Mouse (Mus musculus): ENCODE results near the gene Dscaml1. TPM values are rescaled to one million over a fixed set of nuclear protein-coding genes. Genes with fewer than 3 reads are reported as not detected.

Dscaml1 gene
- polyA plus RNA-seq, 1 experiment from 2014 or later = 0.24 TPM

- TF ChIP-seq CTCF (IDR thresholded peaks at IDR 0.05; ENCODE audit: low read depth) = no peak
- H3K9ac ChIP-seq (ENCODE audit: low read depth, low read length) = no peak overlapping the region
- no peak overlapping the region for H3K27ac ChIP-seq
- H3K4me1 ChIP-seq (replicated peaks; ENCODE audit: insufficient read depth, low read length) = 0 out of 2 replicates have a peak, but pooled peaks cover 8% of the 10 kb centered on the region
- 85% methylated on average over 10 of the region's 10 CpGs for WGBS
- ATAC-seq (replicated peaks; ENCODE audit: low FRiP score, low read depth) = no peak
- no peaks in the 10 kb centered on the region for H3K9me3 ChIP-seq (replicated peaks; ENCODE audit: low read length)
- no peaks in the 10 kb centered on the region for H3K27me3 ChIP-seq (ENCODE audit: insufficient read depth, low read length)
- H3K36me3 ChIP-seq (ENCODE audit: insufficient read depth, low read length) = no peaks in the 10 kb centered on the region
- no peak overlapping the region for H3K4me3 ChIP-seq (replicated peaks; ENCODE audit: low read depth, low read length)
- DNase-seq (ENCODE audit: low spot score) = no peak
- no peak overlapping the region for H3K4me2 ChIP-seq (ENCODE audit: low read length)
These were observed 84.5 kb downstream of the Dscaml1 start for GRCm38 (mm10) chr9:45510806-45511546.

GRCm38 (mm10) chr9:45517993-45518705 lies 91.7 kb downstream of the Dscaml1 start:
- Histone ChIP-seq H3K9me3 (replicated peaks; ENCODE audit: low read length) (no peaks in the 10 kb centered on the region), H3K4me2 (ENCODE audit: low read length) (no peak overlapping the region), H3K9ac (ENCODE audit: low read depth, low read length) (no peak overlapping the region), H3K27me3 (ENCODE audit: insufficient read depth, low read length) (no peaks in the 10 kb centered on the region), H3K36me3 (ENCODE audit: insufficient read depth, low read length) (no peaks in the 10 kb centered on the region), H3K4me1 (replicated peaks; ENCODE audit: insufficient read depth, low read length) (no peaks in the 10 kb centered on the region), H3K4me3 (replicated peaks; ENCODE audit: low read depth, low read length) (no peak overlapping the region), H3K27ac (no peak overlapping the region)
- no peak for TF ChIP-seq CTCF (IDR thresholded peaks at IDR 0.05; ENCODE audit: low read depth)
- DNase-seq (ENCODE audit: low spot score) (no peak), ATAC-seq (replicated peaks; ENCODE audit: low FRiP score, low read depth) (no peak)
- 76% methylated on average over 11 of the region's 11 CpGs for WGBS

- TF ChIP-seq CTCF (IDR thresholded peaks at IDR 0.05; ENCODE audit: low read depth) = no peak
- H3K9ac ChIP-seq (ENCODE audit: low read depth, low read length) = no peak overlapping the region
- H3K27ac ChIP-seq = no peak overlapping the region
- no peak overlapping the region for H3K4me3 ChIP-seq (replicated peaks; ENCODE audit: low read depth, low read length)
- H3K36me3 ChIP-seq (ENCODE audit: insufficient read depth, low read length) = no peaks in the 10 kb centered on the region
- H3K4me2 ChIP-seq (ENCODE audit: low read length) = no peak overlapping the region
- H3K27me3 ChIP-seq (ENCODE audit: insufficient read depth, low read length) = no peaks in the 10 kb centered on the region
- no peak for DNase-seq (ENCODE audit: low spot score)
- ATAC-seq (replicated peaks; ENCODE audit: low FRiP score, low read depth) = no peak
- H3K4me1 ChIP-seq (replicated peaks; ENCODE audit: insufficient read depth, low read length) = no peaks in the 10 kb centered on the region
- WGBS = 43% methylated on average over 6 of the region's 6 CpGs
- no peaks in the 10 kb centered on the region for H3K9me3 ChIP-seq (replicated peaks; ENCODE audit: low read length)
These were observed 93.4 kb downstream of the Dscaml1 start for GRCm38 (mm10) chr9:45519841-45520240.

GRCm38 (mm10) chr9:45522866-45523265 lies 96.4 kb downstream of the Dscaml1 start:
- Histone ChIP-seq H3K4me1 (replicated peaks; ENCODE audit: insufficient read depth, low read length) (no peaks in the 10 kb centered on the region), H3K36me3 (ENCODE audit: insufficient read depth, low read length) (no peaks in the 10 kb centered on the region), H3K4me2 (ENCODE audit: low read length) (no peak overlapping the region), H3K27me3 (ENCODE audit: insufficient read depth, low read length) (no peaks in the 10 kb centered on the region), H3K4me3 (replicated peaks; ENCODE audit: low read depth, low read length) (no peak overlapping the region), H3K9me3 (replicated peaks; ENCODE audit: low read length) (no peaks in the 10 kb centered on the region), H3K9ac (ENCODE audit: low read depth, low read length) (no peak overlapping the region), H3K27ac (no peak overlapping the region)
- peak; percentile 37 for TF ChIP-seq CTCF (IDR thresholded peaks at IDR 0.05; ENCODE audit: low read depth)
- 64% methylated on average over 3 of the region's 3 CpGs for WGBS
- no peak for ATAC-seq (replicated peaks; ENCODE audit: low FRiP score, low read depth)
- DNase-seq (ENCODE audit: low spot score) = no peak

GRCm38 (mm10) chr9:45524505-45524904 lies 98.1 kb downstream of the Dscaml1 start:
- ATAC-seq (replicated peaks; ENCODE audit: low FRiP score, low read depth) (no peak), DNase-seq (ENCODE audit: low spot score) (no peak)
- Histone ChIP-seq H3K36me3 (ENCODE audit: insufficient read depth, low read length) (no peaks in the 10 kb centered on the region), H3K4me2 (ENCODE audit: low read length) (no peak overlapping the region), H3K4me3 (replicated peaks; ENCODE audit: low read depth, low read length) (no peak overlapping the region), H3K9me3 (replicated peaks; ENCODE audit: low read length) (no peaks in the 10 kb centered on the region), H3K27ac (no peak overlapping the region), H3K27me3 (ENCODE audit: insufficient read depth, low read length) (no peaks in the 10 kb centered on the region), H3K9ac (ENCODE audit: low read depth, low read length) (no peak overlapping the region), H3K4me1 (replicated peaks; ENCODE audit: insufficient read depth, low read length) (no peaks in the 10 kb centered on the region)
- WGBS = 50% methylated on average over 8 of the region's 8 CpGs
- no peak for TF ChIP-seq CTCF (IDR thresholded peaks at IDR 0.05; ENCODE audit: low read depth)

- 86% methylated on average over 2 of the region's 2 CpGs for WGBS
- Histone ChIP-seq H3K4me3 (replicated peaks; ENCODE audit: low read depth, low read length) (no peak overlapping the region), H3K9me3 (replicated peaks; ENCODE audit: low read length) (no peaks in the 10 kb centered on the region), H3K36me3 (ENCODE audit: insufficient read depth, low read length) (no peaks in the 10 kb centered on the region), H3K27me3 (ENCODE audit: insufficient read depth, low read length) (no peaks in the 10 kb centered on the region), H3K9ac (ENCODE audit: low read depth, low read length) (no peak overlapping the region), H3K4me1 (replicated peaks; ENCODE audit: insufficient read depth, low read length) (no peaks in the 10 kb centered on the region), H3K4me2 (ENCODE audit: low read length) (no peak overlapping the region), H3K27ac (no peak overlapping the region)
- TF ChIP-seq CTCF (IDR thresholded peaks at IDR 0.05; ENCODE audit: low read depth) = no peak
- ATAC-seq (replicated peaks; ENCODE audit: low FRiP score, low read depth) (no peak), DNase-seq (ENCODE audit: low spot score) (no peak)
These were observed 106.8 kb downstream of the Dscaml1 start for GRCm38 (mm10) chr9:45533253-45533652.
